Mouse (Mus musculus) heart, embryonic 15.5 days (tissue): ENCODE results near the gene Tmem107. TPM values are rescaled to one million over a fixed set of nuclear protein-coding genes. Genes with fewer than 3 reads are reported as not detected.

Source experiments
- ATAC-seq: fragments of 200-750 bp; cut with Nextera tagmentation; replicated peaks from 2 replicates; pipeline ENCODE4 v1.8.0; 2017; ENCODE audit warnings: low read depth, moderate TSS enrichment; ENCODE audit not compliant: insufficient number of reproducible peaks, insufficient read depth, low FRiP score
- H3K27ac ChIP-seq: fragments of 300-500 bp; sonication (generic); 2 replicates; pipeline ENCODE4 v1.5.1; 2015; ENCODE audit warnings: mild to moderate bottlenecking, inconsistent platforms
- H3K27me3 ChIP-seq: fragments of 300-500 bp; sonication (generic); 2 replicates; pipeline ENCODE4 v1.6.1; 2015; ENCODE audit warnings: inconsistent platforms
- H3K36me3 ChIP-seq: fragments of 300-500 bp; sonication (generic); 2 replicates; pipeline ENCODE4 v1.6.1; 2015; ENCODE audit warnings: mild to moderate bottlenecking, inconsistent platforms
- H3K4me1 ChIP-seq: fragments of 300-500 bp; sonication (generic); replicated peaks from 2 replicates; pipeline ENCODE4 v1.6.1; 2015; ENCODE audit warnings: inconsistent platforms
- H3K4me2 ChIP-seq: fragments of 300-500 bp; sonication (generic); 2 replicates; pipeline ENCODE4 v1.6.1; 2015; ENCODE audit warnings: inconsistent platforms, mild to moderate bottlenecking, moderate library complexity
- H3K4me3 ChIP-seq: fragments of 300-500 bp; sonication (generic); 2 replicates; pipeline ENCODE4 v1.5.1; 2015; ENCODE audit warnings: mild to moderate bottlenecking, inconsistent platforms
- H3K9ac ChIP-seq: fragments of 300-500 bp; sonication (generic); 2 replicates; pipeline ENCODE4 v1.6.1; 2015; ENCODE audit warnings: mild to moderate bottlenecking, inconsistent platforms
- H3K9me3 ChIP-seq: fragments of 300-500 bp; sonication (generic); replicated peaks from 2 replicates; pipeline ENCODE4 v1.6.1; 2016; ENCODE audit warnings: inconsistent platforms
- WGBS: fragments of 180-500 bp; shearing (Covaris S2); methylation state at CpG from one replicate; pipeline ENCODE4 v1.1.7; 2015; ENCODE audit warnings: mixed read lengths; 5-methylcytosine and 5-hydroxymethylcytosine counted together
- polyA plus RNA-seq: library from polyadenylated mRNA; unstranded; fragments of >200 nt; fragmentation: Nextera tagmentation; extraction: Ambion mirVana; gene quantifications from 2 replicates; pipeline ENCODE4 v1.2.1, GENCODE M21; 2015

The Tmem107 gene
- polyA plus RNA-seq, 1 experiment from 2014 or later = 40.9 TPM

- WGBS = under 1% methylated on average over 49 of the region's 49 CpGs
- Histone ChIP-seq H3K27ac (peak overlapping the region; percentile 94), H3K4me2 (peak overlapping the region; percentile 90), H3K9ac (peak overlapping the region; percentile 84), H3K4me3 (peak overlapping the region; percentile 69), H3K36me3 (no peaks in the 10 kb centered on the region), H3K9me3 (no peaks in the 10 kb centered on the region), H3K27me3 (no peaks in the 10 kb centered on the region), H3K4me1 (peaks cover 35% of the 10 kb centered on the region)
- peak; percentile 7 for ATAC-seq
Observed at GRCm38 (mm10) chr11:69059975-69060411, 10.6 kb upstream of the Tmem107 start.

DNA sequence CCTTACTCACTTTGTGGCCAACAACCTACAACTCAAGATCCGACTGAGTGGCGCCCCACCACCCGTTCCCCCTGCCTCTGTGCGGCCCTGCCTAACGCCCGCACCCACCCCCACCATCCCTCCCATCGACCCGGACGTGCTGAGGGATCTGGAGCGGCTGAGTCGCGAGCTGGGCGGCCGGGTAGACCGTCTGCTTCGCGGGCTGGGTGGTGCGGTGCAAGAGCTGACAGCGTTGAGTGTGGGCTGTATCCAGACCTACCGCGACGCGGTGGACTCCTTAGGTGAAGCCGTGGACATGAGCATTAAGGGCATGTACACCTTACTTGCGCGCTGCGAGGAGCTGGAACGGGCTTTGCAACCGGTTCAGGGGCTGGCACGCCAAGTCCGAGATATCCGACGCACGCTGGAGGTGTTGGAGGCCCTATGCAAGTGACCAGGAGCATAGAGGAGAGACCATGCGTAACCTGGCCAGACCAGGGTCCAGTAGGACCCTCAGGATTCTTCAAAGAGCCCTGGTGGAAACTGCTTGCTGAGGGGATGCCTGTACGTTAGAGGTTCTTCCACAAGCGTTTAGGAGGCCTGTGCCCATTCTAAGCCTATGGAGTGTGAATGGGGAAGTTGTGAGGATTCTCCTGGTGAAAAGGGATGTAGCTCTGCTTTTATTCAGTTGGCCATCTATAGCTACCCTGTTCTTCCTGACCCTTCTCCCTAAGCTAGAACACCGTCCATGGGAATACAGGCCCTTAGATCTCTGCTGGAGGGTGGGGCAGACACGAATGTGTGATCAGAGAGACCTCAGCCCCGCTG, 10.0 kb upstream of the Tmem107 start:
- H3K4me1 ChIP-seq = peaks cover 35% of the 10 kb centered on the region
- H3K4me3 ChIP-seq = peak overlapping the region; percentile 69
- H3K27ac ChIP-seq = peak overlapping the region; percentile 94
- peak overlapping the region; percentile 90 for H3K4me2 ChIP-seq
- no peak for ATAC-seq
- H3K27me3 ChIP-seq = no peaks in the 10 kb centered on the region
- no peaks in the 10 kb centered on the region for H3K9me3 ChIP-seq
- H3K9ac ChIP-seq = peak overlapping the region; percentile 84
- 1% methylated on average over 40 of the region's 40 CpGs for WGBS
- no peaks in the 10 kb centered on the region for H3K36me3 ChIP-seq

- Histone ChIP-seq H3K4me3 (peak overlapping the region; percentile 69), H3K27ac (peak overlapping the region; percentile 94), H3K4me2 (peak overlapping the region; percentile 90), H3K4me1 (peaks cover 41% of the 10 kb centered on the region), H3K9ac (peak overlapping the region; percentile 84), H3K36me3 (no peaks in the 10 kb centered on the region), H3K27me3 (no peaks in the 10 kb centered on the region), H3K9me3 (no peaks in the 10 kb centered on the region)
- no peak for ATAC-seq
- 16% methylated on average over 17 of the region's 17 CpGs for WGBS
Observed at GRCm38 (mm10) chr11:69061255-69061912, 9.2 kb upstream of the Tmem107 start.

DNA sequence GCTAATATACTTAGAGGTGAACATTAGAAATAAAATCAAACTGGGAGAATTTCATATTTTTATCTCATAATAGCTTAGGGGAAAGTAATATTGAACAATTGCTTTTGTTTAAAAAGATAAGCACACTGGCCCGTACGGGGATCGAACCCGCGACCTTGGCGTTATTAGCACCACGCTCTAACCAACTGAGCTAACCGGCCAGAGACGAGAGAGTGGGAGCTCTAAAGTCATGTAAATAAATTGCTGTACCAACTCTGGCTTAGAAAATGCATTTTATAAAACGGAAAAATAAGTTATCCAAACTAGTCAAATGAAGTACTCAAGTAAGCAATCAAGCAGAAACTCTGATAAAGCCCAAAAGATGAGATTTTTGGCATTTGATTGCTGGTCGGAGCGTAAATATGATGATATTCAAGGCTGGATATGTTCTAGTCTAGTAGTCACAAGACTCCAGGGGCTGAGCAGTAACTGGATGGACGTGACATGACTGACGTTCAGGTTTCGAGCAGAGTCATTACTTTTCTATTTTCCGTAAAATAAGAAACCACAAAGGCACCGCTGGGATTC, 8.3 kb upstream of the Tmem107 start:
- peaks cover 48% of the 10 kb centered on the region for H3K4me1 ChIP-seq
- H3K9ac ChIP-seq = peak overlapping the region; percentile 46; the same call in 1 of the 2 replicates
- peak overlapping the region; percentile 82 for H3K27ac ChIP-seq
- no peaks in the 10 kb centered on the region for H3K9me3 ChIP-seq
- peak overlapping the region; percentile 90 for H3K4me2 ChIP-seq
- peak overlapping the region; percentile 61 for H3K4me3 ChIP-seq
- WGBS = under 1% methylated on average over 17 of the region's 17 CpGs
- ATAC-seq = no peak
- H3K27me3 ChIP-seq = no peaks in the 10 kb centered on the region
- H3K36me3 ChIP-seq = no peaks in the 10 kb centered on the region

DNA sequence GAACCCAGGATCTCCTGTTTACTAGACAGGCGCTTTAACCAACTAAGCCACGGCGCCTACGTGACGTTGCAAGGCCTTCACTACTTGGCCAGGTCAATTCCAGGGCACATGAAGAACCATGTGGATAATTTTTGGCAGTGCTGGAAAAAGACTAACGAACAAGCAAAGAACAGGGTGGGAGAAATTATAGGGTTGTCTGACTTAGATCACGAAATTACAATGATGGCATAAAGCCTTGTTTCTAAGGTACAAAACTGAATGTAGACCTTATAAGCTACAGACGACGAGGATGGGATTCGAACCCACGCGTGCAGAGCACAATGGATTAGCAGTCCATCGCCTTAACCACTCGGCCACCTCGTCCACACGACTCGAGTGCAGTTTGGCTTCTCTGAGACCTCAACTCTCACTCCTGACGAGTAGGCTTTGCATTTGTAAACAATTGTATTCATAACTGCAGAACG, 7.8 kb upstream of the Tmem107 start:
- peak overlapping the region; percentile 90 for H3K4me2 ChIP-seq
- peak overlapping the region; percentile 82 for H3K27ac ChIP-seq
- no peaks in the 10 kb centered on the region for H3K9me3 ChIP-seq
- H3K9ac ChIP-seq = peak overlapping the region; percentile 60
- H3K4me3 ChIP-seq = peak overlapping the region; percentile 61
- H3K4me1 ChIP-seq = peaks cover 53% of the 10 kb centered on the region
- H3K27me3 ChIP-seq = no peaks in the 10 kb centered on the region
- under 1% methylated on average over 19 of the region's 19 CpGs for WGBS
- H3K36me3 ChIP-seq = no peaks in the 10 kb centered on the region
- peak; percentile 47 for ATAC-seq

DNA sequence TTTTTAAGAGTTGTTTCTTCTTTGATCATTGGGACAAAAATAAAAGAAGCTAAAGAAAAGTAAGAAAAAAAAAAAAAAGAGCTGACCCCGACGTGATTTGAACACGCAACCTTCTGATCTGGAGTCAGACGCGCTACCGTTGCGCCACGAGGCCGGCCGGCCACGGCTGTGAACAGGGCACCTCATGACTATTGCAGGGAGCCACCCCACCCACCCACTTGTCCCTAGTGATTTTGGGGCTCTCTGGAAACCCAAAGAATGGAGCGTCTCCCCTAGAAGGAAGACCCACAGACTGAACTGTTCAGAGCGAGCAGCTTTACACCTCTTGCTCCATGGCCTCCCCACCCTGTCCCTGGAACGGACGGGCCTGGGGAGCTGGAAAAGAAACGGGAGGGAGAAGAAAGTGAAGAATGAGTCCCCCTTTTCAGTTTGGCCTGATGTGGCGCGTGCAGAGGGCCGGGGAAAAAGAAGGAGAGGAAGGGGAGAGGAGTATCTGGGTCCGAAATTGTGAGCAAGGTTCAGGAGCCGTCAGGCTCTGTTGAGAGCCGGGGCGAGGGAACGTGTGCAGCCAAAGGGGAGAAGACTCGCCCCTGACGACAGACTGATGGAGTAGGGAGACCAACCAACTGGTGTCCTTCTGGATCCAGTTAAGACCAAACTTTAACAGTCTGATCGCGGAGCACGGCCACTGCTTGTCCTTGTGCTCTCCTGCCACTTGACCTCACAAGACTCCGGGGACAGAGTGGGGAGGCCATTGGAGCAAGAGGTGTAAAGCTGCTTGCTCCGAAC, 7.0 kb upstream of the Tmem107 start:
- Histone ChIP-seq H3K27me3 (no peaks in the 10 kb centered on the region), H3K4me2 (peak overlapping the region; percentile 90), H3K36me3 (no peaks in the 10 kb centered on the region), H3K4me1 (peaks cover 50% of the 10 kb centered on the region), H3K4me3 (peak overlapping the region; percentile 61), H3K27ac (peak overlapping the region; percentile 82), H3K9me3 (no peaks in the 10 kb centered on the region), H3K9ac (peak overlapping the region; percentile 65)
- ATAC-seq = no peak
- under 1% methylated on average over 31 of the region's 31 CpGs for WGBS

GRCm38 (mm10) chr11:69064259-69065133, 6.1 kb upstream of the Tmem107 start:
- peak overlapping the region; percentile 65 for H3K9ac ChIP-seq
- peak overlapping the region; percentile 90 for H3K4me2 ChIP-seq
- no peaks in the 10 kb centered on the region for H3K36me3 ChIP-seq
- H3K9me3 ChIP-seq = no peaks in the 10 kb centered on the region
- peak overlapping the region; percentile 82 for H3K27ac ChIP-seq
- H3K4me1 ChIP-seq = peaks cover 49% of the 10 kb centered on the region
- peak overlapping the region; percentile 61 for H3K4me3 ChIP-seq
- ATAC-seq = no peak
- WGBS = 64% methylated on average over 9 of the region's 9 CpGs
- no peaks in the 10 kb centered on the region for H3K27me3 ChIP-seq

DNA sequence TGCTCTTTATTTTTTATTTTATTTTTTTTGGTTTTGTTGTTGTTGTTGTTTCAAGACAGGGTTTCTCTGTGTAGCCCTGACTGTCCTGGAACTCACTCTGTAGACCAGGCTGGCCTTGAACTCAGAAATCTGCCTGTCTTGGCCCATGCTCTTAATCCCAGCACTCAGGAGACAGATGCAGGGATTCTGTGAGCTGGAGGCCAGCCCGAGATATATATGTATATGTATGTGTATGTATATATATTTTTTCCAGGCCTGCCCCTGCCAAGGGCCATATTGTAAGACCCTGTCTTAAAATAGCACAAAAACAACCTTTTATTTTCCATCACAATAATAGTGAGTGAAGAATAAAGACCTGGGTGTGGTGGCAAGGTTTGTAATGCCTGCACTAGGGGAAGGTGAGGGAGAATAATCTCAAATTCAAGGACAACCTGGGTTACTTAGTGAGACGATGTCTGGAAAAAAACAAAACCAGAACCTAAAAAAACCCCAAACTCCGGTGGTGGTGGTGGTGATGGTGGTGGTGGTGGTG, 5.1 kb upstream of the Tmem107 start:
- peak overlapping the region; percentile 80; the same call in 1 of the 2 replicates for H3K4me2 ChIP-seq
- H3K9ac ChIP-seq = no peak overlapping the region
- no peak for ATAC-seq
- H3K27me3 ChIP-seq = no peaks in the 10 kb centered on the region
- no peak overlapping the region; the same call in 1 of the 2 replicates for H3K4me3 ChIP-seq
- no peaks in the 10 kb centered on the region for H3K36me3 ChIP-seq
- H3K4me1 ChIP-seq = peaks cover 52% of the 10 kb centered on the region
- no peaks in the 10 kb centered on the region for H3K9me3 ChIP-seq
- H3K27ac ChIP-seq = no peak overlapping the region
- 73% methylated on average over 3 of the region's 3 CpGs for WGBS

GRCm38 (mm10) chr11:69066163-69066861, 4.3 kb upstream of the Tmem107 start:
- no peak for ATAC-seq
- H3K9me3 ChIP-seq = no peaks in the 10 kb centered on the region
- peak overlapping the region; percentile 42 for H3K4me3 ChIP-seq
- H3K4me2 ChIP-seq = peak overlapping the region; percentile 80
- no peaks in the 10 kb centered on the region for H3K36me3 ChIP-seq
- H3K27me3 ChIP-seq = no peaks in the 10 kb centered on the region
- peak overlapping the region; percentile 47 for H3K9ac ChIP-seq
- peaks cover 49% of the 10 kb centered on the region for H3K4me1 ChIP-seq
- H3K27ac ChIP-seq = peak overlapping the region; percentile 15
- 2% methylated on average over 28 of the region's 29 CpGs for WGBS
